Mouse (Mus musculus) MEL (cell line): ENCODE results near the gene Zfp58. TPM values are rescaled to one million over a fixed set of nuclear protein-coding genes. Genes with fewer than 3 reads are reported as not detected.

ENCODE experiments used
- DNase-seq: peaks from one replicate; pipeline ENCODE4 v3.0.0; 2011; ENCODE audit warnings: low read depth, low spot score
- H3K27ac ChIP-seq: 2 replicates; pipeline ENCODE4 v1.5.1; 2012; ENCODE audit warnings: low read depth, mild to moderate bottlenecking, control low read depth, low read length, moderate library complexity; ENCODE audit not compliant: control insufficient read depth
- H3K27me3 ChIP-seq, 2 experiments: fragments of 150-350 bp in 1 of 2; sonication (generic) in 1 of 2; 2 replicates each; pipeline ENCODE4 v1.6.1; 2012; ENCODE audit warnings: low read length in 2 of 2, mild to moderate bottlenecking in 2 of 2, improper control_type of control experiment in 1 of 2, moderate library complexity in 1 of 2; ENCODE audit not compliant: insufficient read depth in 2 of 2, control insufficient read depth in 1 of 2
- H3K36me3 ChIP-seq, 2 experiments: 2 replicates each; pipeline ENCODE4 v1.6.1; 2012 to 2014; ENCODE audit warnings: low read length in 2 of 2, improper control_type of control experiment in 1 of 2, inconsistent platforms in 1 of 2, mild to moderate bottlenecking in 1 of 2; ENCODE audit not compliant: insufficient read depth in 2 of 2, control insufficient read depth in 1 of 2
- H3K4me1 ChIP-seq, 2 experiments: fragments of 150-350 bp in 1 of 2; sonication (generic) in 1 of 2; 2 replicates each; pipeline ENCODE4 v1.6.1; 2012; ENCODE audit warnings: low read length in 2 of 2, improper control_type of control experiment in 1 of 2, mild to moderate bottlenecking in 1 of 2; ENCODE audit not compliant: insufficient read depth in 2 of 2, control insufficient read depth in 1 of 2
- H3K4me3 ChIP-seq, 2 experiments: fragments of 150-350 bp in 1 of 2; sonication (generic) in 1 of 2; 2 replicates each; pipeline ENCODE4 v1.5.1; 2012; ENCODE audit warnings: low read depth in 2 of 2, low read length in 2 of 2, mild to moderate bottlenecking in 2 of 2, moderate library complexity in 2 of 2, control low read depth in 1 of 2, improper control_type of control experiment in 1 of 2; ENCODE audit not compliant: control insufficient read depth in 1 of 2, insufficient read depth in 1 of 2
- H3K79me2 ChIP-seq: 2 replicates; pipeline ENCODE4 v1.6.1; 2012; ENCODE audit warnings: mild to moderate bottlenecking, low read length, moderate library complexity; ENCODE audit not compliant: control insufficient read depth, poor library complexity, insufficient read depth
- H3K9ac ChIP-seq: 2 replicates; pipeline ENCODE4 v1.6.1; 2012; ENCODE audit warnings: low read depth, mild to moderate bottlenecking, control low read depth, low read length, moderate library complexity; ENCODE audit not compliant: control insufficient read depth, poor library complexity, severe bottlenecking
- H3K9me3 ChIP-seq: fragments of 150-350 bp; sonication (generic); replicated peaks from 2 replicates; pipeline ENCODE4 v1.6.1; 2012; ENCODE audit warnings: mild to moderate bottlenecking, low read length, improper control_type of control experiment, moderate library complexity; ENCODE audit not compliant: insufficient read depth
- ELF1 ChIP-seq: IDR thresholded peaks from 2 replicates; pipeline ENCODE4 v1.6.1; 2014; ENCODE audit warnings: low read depth, mild to moderate bottlenecking, inconsistent platforms, low read length, improper control_type of control experiment, moderate library complexity
- EP300 ChIP-seq, 2 experiments: IDR thresholded peaks; 2 replicates each; pipeline ENCODE4 v1.6.1; 2011; ENCODE audit warnings: improper control_type of control experiment in 2 of 2, low read length in 2 of 2, low read depth in 1 of 2, mild to moderate bottlenecking in 1 of 2
- GATA1 ChIP-seq: IDR thresholded peaks from 2 replicates; pipeline ENCODE4 v1.6.1; 2011; ENCODE audit warnings: low read depth, low read length, improper control_type of control experiment
- JUND ChIP-seq: IDR thresholded peaks from 2 replicates; pipeline ENCODE4 v1.6.1; 2011; ENCODE audit warnings: low read depth, mild to moderate bottlenecking, improper control_type of control experiment, low read length
- MEF2A ChIP-seq: IDR thresholded peaks from 2 replicates; pipeline ENCODE4 v1.6.1; 2014; ENCODE audit warnings: low read depth, mild to moderate bottlenecking, inconsistent platforms, low read length, improper control_type of control experiment; ENCODE audit not compliant: poor library complexity, insufficient replicate concordance, severe bottlenecking; ENCODE audit errors: extremely low read depth
- MXI1 ChIP-seq: IDR thresholded peaks from 2 replicates; pipeline ENCODE4 v1.6.1; 2011; ENCODE audit warnings: mild to moderate bottlenecking, low read depth, low read length, improper control_type of control experiment
- MYB ChIP-seq: IDR thresholded peaks from 2 replicates; pipeline ENCODE4 v1.6.1; 2011; ENCODE audit warnings: mild to moderate bottlenecking, low read depth, low read length, improper control_type of control experiment
- MYC ChIP-seq: IDR thresholded peaks from 2 replicates; pipeline ENCODE4 v1.6.1; 2011; ENCODE audit warnings: low read depth, mild to moderate bottlenecking, low read length, improper control_type of control experiment, moderate library complexity
- NELFE ChIP-seq: IDR thresholded peaks from 2 replicates; pipeline ENCODE4 v1.6.1; 2011; ENCODE audit warnings: low read depth, low read length, improper control_type of control experiment
- POLR2AphosphoS5 ChIP-seq: IDR thresholded peaks from 2 replicates; pipeline ENCODE4 v1.6.1; 2012; ENCODE audit warnings: low read depth, borderline replicate concordance, mild to moderate bottlenecking, inconsistent platforms, low read length, moderate library complexity, mixed read lengths
- RAD21 ChIP-seq: IDR thresholded peaks from 2 replicates; pipeline ENCODE4 v1.6.1; 2011; ENCODE audit warnings: mild to moderate bottlenecking, low read depth, low read length, improper control_type of control experiment
- SMC3 ChIP-seq: IDR thresholded peaks from 2 replicates; pipeline ENCODE4 v1.6.1; 2011; ENCODE audit warnings: low read depth, low read length, improper control_type of control experiment
- TAL1 ChIP-seq: IDR thresholded peaks from 2 replicates; pipeline ENCODE4 v1.6.1; 2012; ENCODE audit warnings: mild to moderate bottlenecking, inconsistent platforms, low read length, moderate library complexity, mixed read lengths
- UBTF ChIP-seq: IDR thresholded peaks from 2 replicates; pipeline ENCODE4 v1.6.1; 2012; ENCODE audit warnings: low read depth, mild to moderate bottlenecking, inconsistent platforms, low read length, improper control_type of control experiment, moderate library complexity, borderline replicate concordance; ENCODE audit not compliant: insufficient read depth
- USF1 ChIP-seq: IDR thresholded peaks from 2 replicates; pipeline ENCODE4 v1.6.1; 2014; ENCODE audit warnings: low read depth, mild to moderate bottlenecking, inconsistent platforms, low read length, improper control_type of control experiment, moderate library complexity
- ZMIZ1 ChIP-seq: IDR thresholded peaks from 2 replicates; pipeline ENCODE4 v1.6.1; 2012; ENCODE audit warnings: low read depth, mild to moderate bottlenecking, inconsistent platforms, low read length, improper control_type of control experiment, moderate library complexity
- ZNF384 ChIP-seq: IDR thresholded peaks from 2 replicates; pipeline ENCODE4 v1.6.1; 2012; ENCODE audit warnings: low read depth, mild to moderate bottlenecking, inconsistent platforms, low read length, improper control_type of control experiment
- polyA plus RNA-seq, 2 experiments: library from polyadenylated mRNA; stranded (reverse) in 1 of 2; unstranded in 1 of 2; fragments of >175 nt in 1 of 2; fragments of >200 nt in 1 of 2; gene quantifications; 2 replicates each; pipeline versions ENCODE4 v1.2.1 to v1.2.4; 2012; ENCODE audit warnings: low replicate concordance in 2 of 2, low read depth in 1 of 2; ENCODE audit not compliant: insufficient read length in 2 of 2, insufficient read depth in 1 of 2, missing spikeins in 1 of 2
- total RNA-seq: library from RNA; depleted of rRNA; stranded (reverse); fragments of 300-350 nt; gene quantifications from 2 replicates; pipeline ENCODE4 v1.2.3, GENCODE M21; 2012

Zfp58 gene
- total and polyA plus RNA-seq, 3 experiments = 3.2 to 4.8 TPM; not detected in 1

- TF ChIP-seq MYB (peak; percentile 73), ZMIZ1 (peak; percentile 71), RAD21 (no peak)
- TF ChIP-seq, all 39 proteins: peak for 17
These were observed 25.5 kb upstream of the Zfp58 start, which contains the start of the genes Gm26965 and Zfp87 (continued) for GRCm38 (mm10) chr13:67525753-67526410.

GRCm38 (mm10) chr13:67500908-67501307 is 553 bp upstream of the Zfp58 start:
- Histone ChIP-seq H3K36me3 (no peaks in the 10 kb centered on the region; a peak in 2 of 4 replicates), H3K9ac (no peak overlapping the region), H3K79me2 (peaks cover 4% of the 10 kb centered on the region), H3K27ac (no peak overlapping the region), H3K27me3 (no peaks in the 10 kb centered on the region), H3K4me1 (peaks cover 0 to 8% of the 10 kb centered on the region in 2 experiments; a peak in 2 of 4 replicates), H3K9me3 (no peaks in the 10 kb centered on the region), H3K4me3 (no peak overlapping the region)
- no peak for DNase-seq
- no peak for TF ChIP-seq POLR2AphosphoS5
- no peak for TF ChIP-seq USF1

GRCm38 (mm10) chr13:67495631-67496030 is 4.7 kb downstream of the Zfp58 start:
- no peak for DNase-seq
- peaks cover 0 to 8% of the 10 kb centered on the region in 2 experiments; a peak in 2 of 4 replicates for H3K4me1 ChIP-seq
- H3K79me2 ChIP-seq = peaks cover 4% of the 10 kb centered on the region
- H3K27ac ChIP-seq = no peak overlapping the region
- H3K9me3 ChIP-seq = no peaks in the 10 kb centered on the region
- H3K9ac ChIP-seq = no peak overlapping the region
- no peak for TF ChIP-seq SMC3
- TF ChIP-seq UBTF = no peak
- TF ChIP-seq MEF2A = no peak
- no peak for TF ChIP-seq EP300 (IDR thresholded peaks at IDR 0.05; ENCODE audit: low read depth in 1 of 2, low read length in 2 of 2)
- TF ChIP-seq ZNF384 = no peak
- no peak for TF ChIP-seq MXI1
- no peak for TF ChIP-seq JUND
- TF ChIP-seq RAD21 = no peak
- no peak for TF ChIP-seq MYC
- no peak for TF ChIP-seq GATA1
- TF ChIP-seq MYB = no peak
- TF ChIP-seq NELFE = no peak
- no peak for TF ChIP-seq TAL1
- no peak for TF ChIP-seq ELF1
- no peak for TF ChIP-seq ZMIZ1
- H3K27me3 ChIP-seq = no peaks in the 10 kb centered on the region
- no peak overlapping the region for H3K4me3 ChIP-seq
- peaks cover 0 to 18% of the 10 kb centered on the region in 2 experiments; a peak in 3 of 4 replicates for H3K36me3 ChIP-seq
